Mouse (Mus musculus): ENCODE results near the gene BC067074. TPM values are rescaled to one million over a fixed set of nuclear protein-coding genes. Genes with fewer than 3 reads are reported as not detected.

Gene BC067074
- total RNA-seq, 2 experiments from 2014 or later, result 1.1 to 1.2 TPM

GRCm38 (mm10) chr13:113423825-113424224 is 130.9 kb downstream of the BC067074 start:
- no peak overlapping the region for H3K4me3 ChIP-seq
- intact Hi-C loops (cut with DNase I), result no loop called here
- TF ChIP-seq CTCF (IDR thresholded peaks at IDR 0.05), result no peak
- no peak for DNase-seq (ENCODE audit: extremely low spot score in 1 of 2, low spot score in 2 of 2)
- H3K27ac ChIP-seq, result peak overlapping the region; percentile 24; the same call in 1 of the 2 replicates

GRCm38 (mm10) chr13:113425907-113426306 is 132.9 kb downstream of the BC067074 start:
- no peak for DNase-seq (ENCODE audit: extremely low spot score in 1 of 2, low spot score in 2 of 2)
- no peak overlapping the region for H3K27ac ChIP-seq
- no peak overlapping the region for H3K4me3 ChIP-seq
- intact Hi-C loops (cut with DNase I), result no loop called here
- no peak for TF ChIP-seq CTCF (IDR thresholded peaks at IDR 0.05)

Other genes with a start within 250 kb of the BC067074 start
- gene Gpx8, start 246.7 kb upstream of the BC067074 start, total RNA-seq (2021), result 1 to 10 TPM; 8.1 to 8.5 TPM
- gene Gzma, start 192.2 kb upstream of the BC067074 start, total RNA-seq (2021), result not detected
- under 1 TPM in 1 of 2 experiments, not detected in 1; 0.16 TPM for gene Esm1, start 83.5 kb upstream of the BC067074 start, total RNA-seq (2021)
- gene Gzmk, start 67.3 kb upstream of the BC067074 start, total RNA-seq (2021), result under 1 TPM; 0.26 to 0.27 TPM